Mouse (Mus musculus) ovary, adult 10 weeks (tissue): ENCODE results near the gene Olfr1402. TPM values are rescaled to one million over a fixed set of nuclear protein-coding genes. Genes with fewer than 3 reads are reported as not detected.

Experiments used
- polyA plus RNA-seq: library from polyadenylated mRNA; stranded (reverse); fragments of 350-450 nt; fragmentation: Illumina TruSeq; extraction: RNeasy Lipid Tissue Mini Kit (QIAGEN cat#74804); gene quantifications from one replicate; pipeline ENCODE4 v1.2.3, GENCODE M21; 2014

Olfr1402 gene
- polyA plus RNA-seq: not detected

GRCm38 (mm10) chr3:97421920-97422319, at the start of gene Olfr1402:
Gene Olfr1402 (minus strand): TSS chr3:97422020.

Other genes starting within 250 kb of the Olfr1402 start
- gene Bcl9, start 124.1 kb downstream of the Olfr1402 start, polyA plus RNA-seq: 15.0 TPM
- gene Chd1l, start 188.2 kb upstream of the Olfr1402 start, polyA plus RNA-seq: 4.1 TPM
- gene Fmo5, start 206.8 kb upstream of the Olfr1402 start, polyA plus RNA-seq: 17.9 TPM
- 52.0 TPM for gene Prkab2, start 236.2 kb upstream of the Olfr1402 start, polyA plus RNA-seq